Mouse (Mus musculus) lung, postnatal 0 days (tissue): ENCODE measurements around the gene Lrrc37a.
"Not testable (repeated sequence)": the region's sequence is repeated elsewhere in the genome, so short reads cannot be mapped to it uniquely, and the experiment has no call there.

ENCODE experiments used
- CTCF ChIP-seq: IDR thresholded peaks from 2 replicates; pipeline ENCODE4 v1.5.1; 2016; ENCODE audit warnings: antibody characterized with exemption, mild to moderate bottlenecking
- EP300 ChIP-seq: IDR thresholded peaks from 2 replicates; pipeline ENCODE4 v1.6.1; 2016; ENCODE audit warnings: antibody characterized with exemption, mild to moderate bottlenecking, control low read depth

GRCm38 (mm10) chr11:103534973-103535372 lies 30.6 kb upstream of the Lrrc37a start:
- TF ChIP-seq CTCF, EP300: not testable (repeated sequence)
